Mouse (Mus musculus) v-Abl transformed pro-B cells (cell line): ENCODE results near the gene Mtr.

Source experiments
- in situ Hi-C, 2 experiments: fragments of 400-800 bp; cut with MboI; formaldehyde crosslinking; loops; one replicate each; pipeline ENCODE4 v1.15.1; 2025; ENCODE audit not compliant: unreplicated experiment in 2 of 2

The Mtr gene

GRCm38 (mm10) chr13:12245938-12246337, 12.0 kb downstream of the Mtr start:
- in situ Hi-C loops, result loop anchor here (25.0 kb wide), 2 partner anchors 666 to 1941 kb away; no protein-coding TSS in a partner anchor

DNA sequence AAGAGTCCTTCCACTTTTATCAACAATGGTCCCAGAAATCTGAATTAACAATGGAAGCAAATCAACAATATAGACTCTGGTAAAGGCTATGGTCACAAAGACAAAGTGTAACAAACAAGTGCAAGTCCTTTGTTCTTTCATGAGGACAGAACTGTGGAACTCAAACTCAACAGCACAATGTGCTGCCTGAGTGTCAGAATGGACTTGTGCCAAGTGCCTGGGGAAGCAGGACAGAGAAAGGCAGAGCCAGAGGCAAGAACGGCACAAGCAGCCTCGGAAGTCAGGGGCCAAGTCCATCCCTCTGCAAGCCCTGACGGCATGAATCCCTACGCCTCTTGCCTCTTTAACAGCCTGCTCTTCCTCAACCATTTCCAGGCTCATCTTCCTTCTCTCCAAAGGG, 13.9 kb downstream of the Mtr start:
- in situ Hi-C loops, result loop anchor here (25.0 kb wide), 2 partner anchors 668 to 1943 kb away; no protein-coding TSS in a partner anchor

DNA sequence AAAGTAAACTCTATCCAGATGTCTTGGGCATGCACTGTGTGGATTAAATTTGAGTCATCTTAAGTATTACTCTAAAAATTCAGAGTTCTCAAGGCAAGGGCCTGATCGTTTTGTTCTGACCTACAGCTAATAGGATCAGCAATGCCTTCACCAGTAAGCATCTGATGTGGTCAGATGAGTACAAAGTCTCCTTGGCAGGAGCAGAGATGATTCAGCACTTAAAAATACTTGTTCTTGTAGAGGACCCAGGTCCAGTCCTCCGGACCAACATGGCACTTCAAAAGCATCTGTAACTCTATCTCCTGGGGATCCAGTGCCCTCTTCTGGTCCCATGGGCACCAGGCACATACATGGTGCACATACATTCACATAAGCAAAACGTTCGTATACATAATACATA, 25.8 kb downstream of the Mtr start:
- in situ Hi-C loops, result loop anchor here (25.0 kb wide), 2 partner anchors 680 to 1955 kb away; no protein-coding TSS in a partner anchor

GRCm38 (mm10) chr13:12228248-12228647, 29.7 kb downstream of the Mtr start:
- in situ Hi-C loops, result loop anchor here (25.0 kb wide), 2 partner anchors 684 to 1959 kb away; no protein-coding TSS in a partner anchor

DNA sequence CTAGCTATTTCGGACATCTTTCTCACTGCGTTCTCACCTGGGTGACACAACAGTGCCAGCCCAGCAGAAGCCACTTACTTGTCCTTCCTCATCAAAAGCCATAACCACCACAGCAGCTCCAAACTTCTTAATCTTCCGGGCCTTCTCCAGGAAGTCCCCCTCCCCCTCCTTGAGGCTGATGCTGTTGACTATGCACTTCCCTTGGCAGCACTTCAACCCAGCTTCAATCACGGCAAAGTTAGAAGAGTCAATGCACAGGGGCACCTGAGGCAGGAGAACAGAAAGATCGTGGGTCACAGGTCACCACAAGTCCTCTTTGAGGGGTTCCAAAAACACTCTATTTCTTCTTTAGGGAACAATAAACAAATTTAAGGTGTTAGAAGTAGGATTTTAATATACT, 30.3 kb downstream of the Mtr start:
- in situ Hi-C loops, result loop anchor here (25.0 kb wide), 2 partner anchors 685 to 1960 kb away; no protein-coding TSS in a partner anchor

GRCm38 (mm10) chr13:12218603-12219002, 39.3 kb downstream of the Mtr start:
- in situ Hi-C loops, result loop anchor here (25.0 kb wide), 3 partner anchors 244 to 719 kb away; partner anchors contain the start of gene Lgals8 (in 1 of the 2)

DNA sequence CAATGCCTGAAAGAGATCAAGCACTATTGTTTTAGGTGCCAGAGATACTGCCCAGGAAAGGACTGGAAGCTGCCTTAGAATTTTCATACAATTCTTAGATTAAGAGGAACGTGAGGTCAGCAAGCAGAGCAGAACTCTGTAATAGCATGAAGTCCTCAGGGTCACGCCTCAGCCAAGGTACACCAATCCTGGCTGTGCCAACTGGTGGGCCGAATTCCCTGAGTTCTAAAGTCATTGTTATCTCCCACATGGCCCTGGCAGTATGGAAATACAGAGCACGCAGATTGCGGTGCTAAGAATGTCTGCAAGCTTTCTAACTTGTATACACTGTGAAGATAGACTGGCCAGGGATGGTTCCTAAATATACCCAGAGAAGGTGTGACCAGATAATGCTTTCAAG, 43.0 kb downstream of the Mtr start:
- in situ Hi-C loops, result loop anchor here (5.0 to 25.0 kb wide), 5 partner anchors 172 to 722 kb away; partner anchors contain the start of gene Lgals8 (in 1 of the 2)

- in situ Hi-C loops, result loop anchor here (5.0 to 25.0 kb wide), 5 partner anchors 176 to 726 kb away; partner anchors contain the start of gene Lgals8 (in 1 of the 2)
These were observed 46.9 kb downstream of the Mtr start for GRCm38 (mm10) chr13:12211058-12211457.

- in situ Hi-C loops, result loop anchor here (5.0 to 25.0 kb wide), 5 partner anchors 177 to 727 kb away; partner anchors contain the start of gene Lgals8 (in 1 of the 2)
These were observed 47.7 kb downstream of the Mtr start for GRCm38 (mm10) chr13:12210023-12210762.

- in situ Hi-C loops, result loop anchor here (25.0 kb wide), 3 partner anchors 262 to 737 kb away; partner anchors contain the start of gene Lgals8 (in 1 of the 2)
These were observed 57.5 kb downstream of the Mtr start for GRCm38 (mm10) chr13:12200372-12200771.

GRCm38 (mm10) chr13:12198486-12198885, 59.4 kb downstream of the Mtr start:
- in situ Hi-C loops, result no loop called here

- in situ Hi-C loops, result no loop called here
These were observed 61.1 kb downstream of the Mtr start for GRCm38 (mm10) chr13:12196861-12197260.

DNA sequence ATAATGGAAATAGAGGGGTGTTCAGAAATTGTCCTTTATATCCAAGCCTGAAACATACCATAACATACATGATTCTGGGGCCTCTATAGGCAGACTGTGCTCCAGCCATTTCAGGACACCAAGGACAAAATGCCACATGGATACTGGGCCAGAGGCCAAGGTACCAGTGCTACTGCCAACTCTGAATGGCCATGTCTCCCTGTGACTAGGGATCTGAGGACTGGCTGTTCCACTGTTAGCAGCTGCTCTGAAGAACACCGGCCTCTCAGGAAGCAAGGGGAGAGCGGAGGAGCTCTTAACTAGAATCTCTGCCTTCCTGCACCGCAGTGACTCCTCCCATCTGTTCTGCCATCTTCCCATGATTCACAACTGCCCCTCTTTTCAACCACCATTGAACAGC, 61.9 kb downstream of the Mtr start:
- in situ Hi-C loops, result no loop called here

DNA sequence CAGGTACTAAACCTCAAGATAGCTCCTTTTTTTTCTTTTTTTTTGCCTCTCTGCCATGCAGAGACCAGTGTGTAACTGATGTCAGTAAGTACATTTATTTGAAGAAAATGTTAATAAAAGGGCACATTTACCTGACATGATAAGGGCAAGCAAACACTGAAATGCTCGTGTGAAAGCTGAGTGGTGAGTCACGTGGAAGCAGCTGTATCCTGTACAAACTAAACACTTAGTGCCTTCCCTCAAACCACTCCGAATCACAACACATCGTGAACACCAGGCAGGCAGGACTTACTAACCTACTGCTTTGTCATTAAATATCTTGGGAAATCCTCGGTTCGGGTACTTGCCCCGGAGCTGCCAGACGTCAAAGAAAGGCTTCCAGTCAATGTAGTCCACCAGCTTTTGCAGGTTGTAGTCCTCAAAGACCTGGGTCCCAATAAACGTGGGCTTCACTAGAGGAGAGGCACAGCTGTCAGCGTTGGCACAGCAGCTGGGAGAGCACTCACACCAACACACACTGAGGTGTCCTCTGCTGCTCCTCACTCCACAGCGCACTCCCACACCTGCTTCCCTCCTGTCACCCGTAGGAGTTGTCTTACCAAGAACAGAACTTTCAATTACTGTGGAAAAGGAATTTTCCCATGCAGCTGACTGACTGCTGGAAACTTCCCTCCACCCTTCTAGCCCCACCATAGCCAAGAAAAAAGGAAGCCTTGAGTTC, 62.8 kb downstream of the Mtr start:
- in situ Hi-C loops, result no loop called here

- in situ Hi-C loops, result no loop called here
These were observed 68.7 kb downstream of the Mtr start for GRCm38 (mm10) chr13:12189219-12189618.

GRCm38 (mm10) chr13:12188804-12189203, 69.1 kb downstream of the Mtr start:
- in situ Hi-C loops, result no loop called here

- in situ Hi-C loops, result no loop called here
These were observed 78.4 kb downstream of the Mtr start for GRCm38 (mm10) chr13:12179481-12179880.

- in situ Hi-C loops, result no loop called here
These were observed 81.2 kb downstream of the Mtr start for GRCm38 (mm10) chr13:12176761-12177160.

DNA sequence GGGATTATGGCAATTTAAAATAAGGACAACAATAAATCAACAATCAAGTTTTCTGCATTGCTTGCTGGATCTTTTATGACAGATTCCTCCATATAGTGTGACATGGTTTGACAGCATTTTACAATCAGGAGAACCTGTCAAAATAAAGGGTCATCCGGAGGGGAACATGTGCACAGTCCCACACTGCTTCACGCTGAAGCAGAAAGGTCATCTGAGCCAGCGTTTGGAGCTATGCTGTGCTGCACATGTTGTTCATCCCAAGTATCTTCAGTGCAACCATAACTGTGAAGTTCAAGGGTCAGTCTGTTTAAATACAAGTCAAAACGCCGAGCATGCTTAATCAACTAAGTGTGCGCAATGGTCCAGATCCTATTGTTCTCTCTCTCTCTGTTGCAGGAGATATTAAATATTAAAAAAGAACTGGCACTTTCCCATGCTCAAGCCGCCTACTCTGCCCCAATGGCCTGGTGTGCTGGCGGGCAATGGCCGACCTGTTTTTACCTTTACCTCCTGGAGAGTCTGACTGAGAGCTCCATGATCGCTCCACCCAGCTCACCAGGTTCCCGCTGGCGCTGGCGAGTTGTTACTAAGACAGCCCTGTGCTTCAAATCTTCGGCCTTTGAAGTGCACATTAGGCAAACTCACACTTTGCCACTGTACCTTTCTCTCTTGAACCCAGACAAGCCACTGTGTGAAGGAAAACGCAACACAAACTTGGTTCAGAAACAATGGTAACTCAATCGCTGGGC, 81.8 kb downstream of the Mtr start:
- in situ Hi-C loops, result no loop called here

GRCm38 (mm10) chr13:12167276-12167675, 90.6 kb downstream of the Mtr start:
- in situ Hi-C loops, result no loop called here
